Mouse (Mus musculus) liver, adult 2 months (tissue): ENCODE data around the gene Gsta1. TPM values are rescaled to one million over a fixed set of nuclear protein-coding genes. Genes with fewer than 3 reads are reported as not detected.
"Not testable (repeated sequence)": the region's sequence is repeated elsewhere in the genome, so short reads cannot be mapped to it uniquely, and the experiment has no call there.

Experiments used
- DNase-seq: peaks from one replicate; pipeline ENCODE4 v3.0.0-alpha.2; 2011; ENCODE audit warnings: low read depth, low spot score; ENCODE audit errors: extremely low read depth
- H3K27ac ChIP-seq: fragments of 200-500 bp; replicated peaks from 2 replicates; pipeline ENCODE4 v1.5.1; 2012; ENCODE audit warnings: low read depth, mild to moderate bottlenecking, control low read depth, inconsistent platforms, low read length; ENCODE audit not compliant: insufficient read depth
- H3K27me3 ChIP-seq: fragments of 200-500 bp; 2 replicates; pipeline ENCODE4 v1.6.1; 2012; ENCODE audit warnings: mild to moderate bottlenecking, moderate library complexity, low read length, inconsistent platforms; ENCODE audit not compliant: control insufficient read depth, insufficient read depth
- H3K36me3 ChIP-seq: fragments of 200-500 bp; 2 replicates; pipeline ENCODE4 v1.6.1; 2012; ENCODE audit warnings: low read length, inconsistent platforms; ENCODE audit not compliant: control insufficient read depth, insufficient read depth
- H3K4me1 ChIP-seq: fragments of 200-500 bp; 2 replicates; pipeline ENCODE4 v1.6.1; 2011; ENCODE audit warnings: low read length; ENCODE audit not compliant: control insufficient read depth, insufficient read depth
- H3K4me3 ChIP-seq: fragments of 200-500 bp; 2 replicates; pipeline ENCODE4 v1.5.1; 2011; ENCODE audit warnings: low read depth, mild to moderate bottlenecking, control low read depth, low read length, moderate library complexity; ENCODE audit not compliant: insufficient read depth
- H3K79me2 ChIP-seq: fragments of 200-500 bp; 2 replicates; pipeline ENCODE4 v1.6.1; 2012; ENCODE audit warnings: inconsistent platforms, mild to moderate bottlenecking, low read length, moderate library complexity; ENCODE audit not compliant: control insufficient read depth, insufficient read depth
- H3K9ac ChIP-seq: fragments of 200-500 bp; 2 replicates; pipeline ENCODE4 v1.6.1; 2012; ENCODE audit warnings: low read depth, mild to moderate bottlenecking, control low read depth, inconsistent platforms, low read length
- CTCF ChIP-seq: fragments of 200-500 bp; IDR thresholded peaks from 2 replicates; pipeline ENCODE4 v1.5.1; 2011; ENCODE audit warnings: low read depth, low read length, control low read depth
- POLR2A ChIP-seq: fragments of 200-500 bp; IDR thresholded peaks from 2 replicates; pipeline ENCODE4 v1.6.1; 2011; ENCODE audit warnings: low read length, control low read depth; ENCODE audit not compliant: insufficient read depth; ENCODE audit errors: extremely low read depth
- WGBS: fragments of 180-500 bp; shearing (Covaris S2); methylation state at CpG from one replicate; pipeline ENCODE4 v1.1.7; 2018; 5-methylcytosine and 5-hydroxymethylcytosine counted together
- polyA plus RNA-seq: library from polyadenylated mRNA; depleted of rRNA; stranded (reverse); fragments of >200 nt; gene quantifications from 2 replicates; pipeline ENCODE4 v1.2.3, GENCODE M21; 2012
- total RNA-seq: library from RNA; depleted of rRNA; stranded (reverse); fragments of >200 nt; gene quantifications from 2 replicates; pipeline ENCODE4 v1.2.3, GENCODE M21; 2014

Gsta1 gene
- total and polyA plus RNA-seq, 2 experiments = 2.8 to 6.1 TPM

DNA sequence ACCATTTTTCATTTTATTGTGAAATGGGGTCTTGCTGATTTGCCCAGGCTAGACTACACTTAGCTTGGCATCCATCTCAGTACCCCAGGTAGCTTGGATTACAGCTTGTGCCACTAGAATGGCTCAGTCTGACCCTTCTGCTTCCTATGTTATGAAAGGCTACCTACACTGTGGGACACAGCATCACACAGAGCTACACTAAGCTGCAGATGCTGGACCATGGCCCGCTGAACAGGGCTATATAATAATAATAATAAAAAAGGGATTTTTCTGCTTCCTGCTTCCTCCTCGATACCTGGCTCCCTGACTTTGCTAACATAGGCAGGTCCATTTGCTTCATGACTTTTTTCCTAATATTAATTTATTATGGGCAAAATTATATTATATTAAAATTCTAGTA, 6.0 kb upstream of the Gsta1 start:
- DNase-seq = no peak
- H3K4me1 ChIP-seq = peaks cover 13% of the 10 kb centered on the region
- TF ChIP-seq POLR2A (no peak), CTCF (no peak)
- no peaks in the 10 kb centered on the region for H3K79me2 ChIP-seq
- H3K4me3 ChIP-seq = no peak overlapping the region
- H3K27me3 ChIP-seq = no peaks in the 10 kb centered on the region
- 99% methylated on average over 2 of the region's 2 CpGs for WGBS
- no peak overlapping the region for H3K27ac ChIP-seq
- H3K9ac ChIP-seq = no peak overlapping the region
- no peaks in the 10 kb centered on the region for H3K36me3 ChIP-seq

DNA sequence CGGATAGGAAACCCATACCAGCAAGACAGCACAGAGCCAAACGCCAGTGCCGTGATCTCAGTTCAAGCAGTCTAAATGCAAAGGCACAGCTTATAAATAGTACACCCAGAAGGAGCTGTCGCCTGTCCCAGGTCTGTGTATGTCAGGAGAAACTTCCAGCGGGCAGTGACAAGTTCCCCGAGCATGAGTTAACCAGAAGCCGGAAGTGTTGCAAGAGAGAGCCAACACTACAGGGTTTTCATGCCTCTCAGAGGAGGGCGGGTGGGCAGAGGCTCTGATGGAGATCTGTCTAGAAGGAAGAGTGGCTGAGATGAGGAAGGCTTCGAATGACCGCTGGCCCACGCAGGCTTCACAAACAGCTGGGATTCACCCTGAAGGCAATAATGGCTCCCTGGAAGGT, 5.2 kb upstream of the Gsta1 start:
- H3K4me3 ChIP-seq = no peak overlapping the region
- no peak for DNase-seq
- H3K27me3 ChIP-seq = no peaks in the 10 kb centered on the region
- H3K79me2 ChIP-seq = no peaks in the 10 kb centered on the region
- TF ChIP-seq CTCF = no peak
- TF ChIP-seq POLR2A = no peak
- no peak overlapping the region for H3K27ac ChIP-seq
- no peak overlapping the region for H3K9ac ChIP-seq
- WGBS = 74% methylated on average over 11 of the region's 11 CpGs
- no peaks in the 10 kb centered on the region for H3K36me3 ChIP-seq
- peaks cover 14% of the 10 kb centered on the region for H3K4me1 ChIP-seq

DNA sequence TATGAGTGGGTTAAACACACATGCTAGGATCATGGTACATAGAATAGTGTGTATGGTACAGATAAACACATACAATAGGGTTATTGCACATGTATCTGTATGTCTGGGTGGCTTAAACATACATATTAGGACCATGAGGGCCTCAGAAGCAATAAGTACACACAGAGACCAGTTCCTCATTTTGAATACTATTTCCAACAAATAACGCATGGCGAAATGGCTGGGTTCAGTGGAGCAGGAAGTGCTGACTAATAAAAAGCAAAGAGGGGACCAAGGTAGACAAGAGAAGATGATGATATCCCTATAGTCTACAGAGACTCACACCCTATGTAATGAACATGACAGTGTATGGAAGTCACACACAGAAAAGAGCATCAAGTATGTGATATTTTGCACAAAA, 2.3 kb upstream of the Gsta1 start:
- peaks cover 11% of the 10 kb centered on the region for H3K4me1 ChIP-seq
- no peaks in the 10 kb centered on the region for H3K79me2 ChIP-seq
- H3K4me3 ChIP-seq = no peak overlapping the region
- H3K36me3 ChIP-seq = no peaks in the 10 kb centered on the region
- no peak overlapping the region for H3K27ac ChIP-seq
- WGBS = 87% methylated on average over 2 of the region's 2 CpGs
- TF ChIP-seq POLR2A = no peak
- no peak for TF ChIP-seq CTCF
- H3K9ac ChIP-seq = no peak overlapping the region
- no peaks in the 10 kb centered on the region for H3K27me3 ChIP-seq
- no peak for DNase-seq

DNA sequence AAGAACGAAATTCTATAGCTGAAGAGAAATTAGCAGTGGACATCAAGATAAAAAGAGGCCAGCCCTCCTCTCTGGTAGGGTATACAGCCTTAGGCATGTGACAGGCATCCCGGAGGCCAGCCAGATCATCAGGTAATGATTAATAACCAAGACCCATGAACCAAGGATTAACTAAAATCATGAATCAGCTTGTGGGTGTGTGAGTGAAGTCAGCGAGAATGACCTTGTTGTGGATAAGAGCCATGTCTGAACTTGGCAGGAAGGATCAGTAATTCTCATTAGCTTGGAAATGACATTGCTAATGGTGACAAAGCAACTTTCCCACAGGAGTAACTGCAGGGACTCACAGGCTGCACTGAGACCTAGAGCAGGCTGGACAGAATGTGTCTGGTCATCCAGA, 798 bp upstream of the Gsta1 start:
- WGBS = 21% methylated on average over 3 of the region's 3 CpGs
- DNase-seq = peak; percentile 93

DNA sequence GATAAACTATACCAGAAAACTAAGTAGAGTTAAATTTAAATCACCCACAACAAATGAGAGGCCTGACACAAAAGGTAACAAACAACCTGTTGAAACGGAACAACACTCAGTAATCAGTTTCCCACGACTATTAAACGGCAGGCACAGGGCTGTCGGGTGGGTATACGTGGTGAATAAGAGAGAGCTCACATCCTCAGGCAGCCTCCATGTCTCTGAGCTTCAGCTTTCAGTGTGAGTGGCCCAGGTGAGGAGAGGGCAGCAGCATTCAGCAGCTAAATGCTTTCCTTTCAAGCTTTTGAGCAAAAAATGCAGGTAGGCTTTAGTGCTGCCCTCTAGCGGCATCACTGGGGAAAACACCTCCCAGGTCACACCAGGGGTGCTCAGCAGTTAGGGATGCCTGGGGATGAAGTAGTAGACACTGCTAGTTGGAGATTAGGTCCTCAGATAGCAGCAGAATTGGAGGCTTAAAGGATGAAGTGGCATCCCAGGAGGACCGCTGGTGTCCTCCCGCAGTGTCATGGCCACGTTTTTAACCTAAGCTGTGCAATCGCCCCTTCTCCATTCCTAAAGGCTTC, 2.8 kb downstream of the Gsta1 start:
- H3K27ac ChIP-seq, H3K36me3 ChIP-seq, H3K79me2 ChIP-seq, DNase-seq, H3K4me1 ChIP-seq, H3K27me3 ChIP-seq, H3K4me3 ChIP-seq, H3K9ac ChIP-seq: not testable (repeated sequence)
- no CpG with 5 or more reads among the region's 10 CpGs for WGBS

More for the DNA sequence above, 798 bp upstream of the Gsta1 start:
- not testable (repeated sequence) for H3K27me3 ChIP-seq, H3K9ac ChIP-seq, H3K79me2 ChIP-seq, H3K4me3 ChIP-seq, H3K4me1 ChIP-seq, H3K36me3 ChIP-seq, H3K27ac ChIP-seq

DNA sequence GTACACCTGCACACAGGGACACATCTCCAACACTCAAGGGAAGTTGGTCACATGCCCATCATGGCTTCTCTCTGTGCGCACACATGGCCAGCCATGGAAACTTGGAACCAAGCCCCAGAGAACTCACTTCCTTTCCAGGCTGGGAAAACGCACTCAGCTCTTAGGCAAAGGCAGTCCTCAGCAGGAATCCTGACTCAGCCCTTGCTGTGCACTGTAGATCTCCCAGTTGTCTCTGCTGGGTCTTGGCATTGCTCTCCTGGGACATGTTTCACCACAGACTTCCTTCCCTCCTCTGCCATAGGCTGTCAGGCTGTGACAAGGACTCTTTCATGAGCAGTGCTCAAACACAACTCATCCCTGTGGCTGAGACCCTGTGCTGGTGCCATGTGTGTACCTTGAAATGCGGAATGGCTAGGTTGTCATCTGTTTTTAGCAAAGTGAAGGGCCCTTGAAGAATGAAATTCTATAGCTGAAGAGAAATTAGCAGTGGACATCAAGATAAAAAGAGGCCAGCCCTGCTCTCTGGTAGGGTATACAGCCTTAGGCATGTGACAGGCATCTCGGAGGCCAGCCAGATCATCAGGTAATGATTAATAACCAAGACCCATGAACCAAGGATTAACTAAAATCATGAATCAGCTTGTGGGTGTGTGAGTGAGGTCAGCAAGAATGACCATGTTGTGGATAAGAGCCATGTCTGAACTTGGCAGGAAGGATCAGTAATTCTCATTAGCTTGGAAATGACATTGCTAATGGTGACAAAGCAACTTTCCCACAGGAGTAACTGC, 25.4 kb downstream of the Gsta1 start:
- 33% methylated on average over 4 of the region's 4 CpGs for WGBS
- not testable (repeated sequence) for H3K27ac ChIP-seq

DNA sequence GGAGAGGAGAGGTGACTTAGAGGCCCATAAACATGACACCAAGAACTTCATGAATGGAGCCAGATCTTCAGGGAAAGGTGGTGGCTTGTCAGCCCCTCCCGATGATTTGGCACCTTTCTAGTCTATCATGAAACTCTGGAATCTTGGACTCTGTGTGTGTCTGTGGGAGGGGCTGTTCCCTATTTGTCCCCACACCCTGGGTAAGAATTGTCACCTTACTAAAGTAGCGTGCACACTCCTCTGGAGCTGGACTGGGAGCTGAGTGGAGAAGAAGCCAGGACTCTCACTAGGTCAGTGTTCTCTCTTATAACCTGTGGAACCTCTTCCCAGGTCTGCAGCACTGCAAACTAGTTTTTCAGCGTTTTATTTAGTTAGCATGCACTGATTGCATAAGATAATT, 26.5 kb downstream of the Gsta1 start, which contains the start of gene Gm3776:
Gene Gm3776 (plus strand): TSS at position 216 of the 400 bp plus-strand sequence.
- not testable (repeated sequence) for H3K27ac ChIP-seq, H3K79me2 ChIP-seq, H3K9ac ChIP-seq, H3K4me1 ChIP-seq, DNase-seq, H3K4me3 ChIP-seq, H3K27me3 ChIP-seq, H3K36me3 ChIP-seq
- 14% methylated on average over 2 of the region's 3 CpGs for WGBS

More for the DNA sequence above, 25.4 kb downstream of the Gsta1 start:
- H3K4me3 ChIP-seq, H3K4me1 ChIP-seq, H3K36me3 ChIP-seq, H3K79me2 ChIP-seq, H3K27me3 ChIP-seq, H3K9ac ChIP-seq: not testable (repeated sequence)
- DNase-seq = peak; percentile 81
